Mouse (Mus musculus) MEL (cell line): Measurements from ENCODE around the gene Naa15. TPM values are rescaled to one million over a fixed set of nuclear protein-coding genes. Genes with fewer than 3 reads are reported as not detected.

Experiments
- DNase-seq: peaks from one replicate; pipeline ENCODE4 v3.0.0; 2011; ENCODE audit warnings: low read depth, low spot score
- H3K27ac ChIP-seq: 2 replicates; pipeline ENCODE4 v1.5.1; 2012; ENCODE audit warnings: low read depth, mild to moderate bottlenecking, control low read depth, low read length, moderate library complexity; ENCODE audit not compliant: control insufficient read depth
- H3K27me3 ChIP-seq, 2 experiments: fragments of 150-350 bp in 1 of 2; sonication (generic) in 1 of 2; 2 replicates each; pipeline ENCODE4 v1.6.1; 2012; ENCODE audit warnings: low read length in 2 of 2, mild to moderate bottlenecking in 2 of 2, improper control_type of control experiment in 1 of 2, moderate library complexity in 1 of 2; ENCODE audit not compliant: insufficient read depth in 2 of 2, control insufficient read depth in 1 of 2
- H3K36me3 ChIP-seq, 2 experiments: 2 replicates each; pipeline ENCODE4 v1.6.1; 2012 to 2014; ENCODE audit warnings: low read length in 2 of 2, improper control_type of control experiment in 1 of 2, inconsistent platforms in 1 of 2, mild to moderate bottlenecking in 1 of 2; ENCODE audit not compliant: insufficient read depth in 2 of 2, control insufficient read depth in 1 of 2
- H3K4me1 ChIP-seq, 2 experiments: fragments of 150-350 bp in 1 of 2; sonication (generic) in 1 of 2; 2 replicates each; pipeline ENCODE4 v1.6.1; 2012; ENCODE audit warnings: low read length in 2 of 2, improper control_type of control experiment in 1 of 2, mild to moderate bottlenecking in 1 of 2; ENCODE audit not compliant: insufficient read depth in 2 of 2, control insufficient read depth in 1 of 2
- H3K4me3 ChIP-seq, 2 experiments: fragments of 150-350 bp in 1 of 2; sonication (generic) in 1 of 2; 2 replicates each; pipeline ENCODE4 v1.5.1; 2012; ENCODE audit warnings: low read depth in 2 of 2, low read length in 2 of 2, mild to moderate bottlenecking in 2 of 2, moderate library complexity in 2 of 2, control low read depth in 1 of 2, improper control_type of control experiment in 1 of 2; ENCODE audit not compliant: control insufficient read depth in 1 of 2, insufficient read depth in 1 of 2
- H3K79me2 ChIP-seq: 2 replicates; pipeline ENCODE4 v1.6.1; 2012; ENCODE audit warnings: mild to moderate bottlenecking, low read length, moderate library complexity; ENCODE audit not compliant: control insufficient read depth, poor library complexity, insufficient read depth
- H3K9ac ChIP-seq: 2 replicates; pipeline ENCODE4 v1.6.1; 2012; ENCODE audit warnings: low read depth, mild to moderate bottlenecking, control low read depth, low read length, moderate library complexity; ENCODE audit not compliant: control insufficient read depth, poor library complexity, severe bottlenecking
- H3K9me3 ChIP-seq: fragments of 150-350 bp; sonication (generic); replicated peaks from 2 replicates; pipeline ENCODE4 v1.6.1; 2012; ENCODE audit warnings: mild to moderate bottlenecking, low read length, improper control_type of control experiment, moderate library complexity; ENCODE audit not compliant: insufficient read depth
- BHLHE40 ChIP-seq: IDR thresholded peaks from 2 replicates; pipeline ENCODE4 v1.6.1; 2012; ENCODE audit warnings: low read depth, mild to moderate bottlenecking, inconsistent platforms, low read length, improper control_type of control experiment, borderline replicate concordance
- CHD1 ChIP-seq: IDR thresholded peaks from 2 replicates; pipeline ENCODE4 v1.6.1; 2012; ENCODE audit warnings: low read depth, mild to moderate bottlenecking, inconsistent platforms, low read length, improper control_type of control experiment
- EP300 ChIP-seq, 2 experiments: IDR thresholded peaks; 2 replicates each; pipeline ENCODE4 v1.6.1; 2011; ENCODE audit warnings: improper control_type of control experiment in 2 of 2, low read length in 2 of 2, low read depth in 1 of 2, mild to moderate bottlenecking in 1 of 2
- ETS1 ChIP-seq: IDR thresholded peaks from 2 replicates; pipeline ENCODE4 v1.6.1; 2012; ENCODE audit warnings: low read depth, mild to moderate bottlenecking, inconsistent platforms, low read length, improper control_type of control experiment, moderate library complexity
- GATA1 ChIP-seq: IDR thresholded peaks from 2 replicates; pipeline ENCODE4 v1.6.1; 2011; ENCODE audit warnings: low read depth, low read length, improper control_type of control experiment
- HCFC1 ChIP-seq: IDR thresholded peaks from 2 replicates; pipeline ENCODE4 v1.6.1; 2012; ENCODE audit warnings: low read depth, mild to moderate bottlenecking, inconsistent platforms, low read length, improper control_type of control experiment, moderate library complexity
- MAZ ChIP-seq: IDR thresholded peaks from 2 replicates; pipeline ENCODE4 v1.6.1; 2012; ENCODE audit warnings: low read depth, mild to moderate bottlenecking, inconsistent platforms, low read length, improper control_type of control experiment
- MEF2A ChIP-seq: IDR thresholded peaks from 2 replicates; pipeline ENCODE4 v1.6.1; 2014; ENCODE audit warnings: low read depth, mild to moderate bottlenecking, inconsistent platforms, low read length, improper control_type of control experiment; ENCODE audit not compliant: poor library complexity, insufficient replicate concordance, severe bottlenecking; ENCODE audit errors: extremely low read depth
- MXI1 ChIP-seq: IDR thresholded peaks from 2 replicates; pipeline ENCODE4 v1.6.1; 2011; ENCODE audit warnings: mild to moderate bottlenecking, low read depth, low read length, improper control_type of control experiment
- MYC ChIP-seq: IDR thresholded peaks from 2 replicates; pipeline ENCODE4 v1.6.1; 2011; ENCODE audit warnings: low read depth, mild to moderate bottlenecking, low read length, improper control_type of control experiment, moderate library complexity
- POLR2A ChIP-seq, 2 experiments: IDR thresholded peaks; 2 replicates each; pipeline ENCODE4 v1.6.1; 2011 to 2012; ENCODE audit warnings: low read length in 2 of 2, mild to moderate bottlenecking in 2 of 2, control low read depth in 1 of 2, improper control_type of control experiment in 1 of 2, low read depth in 1 of 2, moderate library complexity in 1 of 2; ENCODE audit not compliant: control insufficient read depth in 1 of 2, insufficient read depth in 1 of 2, poor library complexity in 1 of 2
- RCOR1 ChIP-seq: IDR thresholded peaks from 2 replicates; pipeline ENCODE4 v1.6.1; 2012; ENCODE audit warnings: low read depth, mild to moderate bottlenecking, inconsistent platforms, low read length, improper control_type of control experiment
- SIN3A ChIP-seq: IDR thresholded peaks from 2 replicates; pipeline ENCODE4 v1.6.1; 2012; ENCODE audit warnings: low read length, improper control_type of control experiment, inconsistent platforms
- TAL1 ChIP-seq: IDR thresholded peaks from 2 replicates; pipeline ENCODE4 v1.6.1; 2012; ENCODE audit warnings: mild to moderate bottlenecking, inconsistent platforms, low read length, moderate library complexity, mixed read lengths
- TBP ChIP-seq: IDR thresholded peaks from 2 replicates; pipeline ENCODE4 v1.8.0; 2011; ENCODE audit warnings: low read depth, low read length, improper control_type of control experiment
- UBTF ChIP-seq: IDR thresholded peaks from 2 replicates; pipeline ENCODE4 v1.6.1; 2012; ENCODE audit warnings: low read depth, mild to moderate bottlenecking, inconsistent platforms, low read length, improper control_type of control experiment, moderate library complexity, borderline replicate concordance; ENCODE audit not compliant: insufficient read depth
- USF1 ChIP-seq: IDR thresholded peaks from 2 replicates; pipeline ENCODE4 v1.6.1; 2014; ENCODE audit warnings: low read depth, mild to moderate bottlenecking, inconsistent platforms, low read length, improper control_type of control experiment, moderate library complexity
- ZC3H11A ChIP-seq: IDR thresholded peaks from 2 replicates; pipeline ENCODE4 v1.6.1; 2012; ENCODE audit warnings: low read depth, mild to moderate bottlenecking, inconsistent platforms, low read length, improper control_type of control experiment
- ZMIZ1 ChIP-seq: IDR thresholded peaks from 2 replicates; pipeline ENCODE4 v1.6.1; 2012; ENCODE audit warnings: low read depth, mild to moderate bottlenecking, inconsistent platforms, low read length, improper control_type of control experiment, moderate library complexity
- ZNF384 ChIP-seq: IDR thresholded peaks from 2 replicates; pipeline ENCODE4 v1.6.1; 2012; ENCODE audit warnings: low read depth, mild to moderate bottlenecking, inconsistent platforms, low read length, improper control_type of control experiment
- polyA plus RNA-seq, 2 experiments: library from polyadenylated mRNA; stranded (reverse) in 1 of 2; unstranded in 1 of 2; fragments of >175 nt in 1 of 2; fragments of >200 nt in 1 of 2; gene quantifications; 2 replicates each; pipeline versions ENCODE4 v1.2.1 to v1.2.4; 2012; ENCODE audit warnings: low replicate concordance in 2 of 2, low read depth in 1 of 2; ENCODE audit not compliant: insufficient read length in 2 of 2, insufficient read depth in 1 of 2, missing spikeins in 1 of 2
- total RNA-seq: library from RNA; depleted of rRNA; stranded (reverse); fragments of 300-350 nt; gene quantifications from 2 replicates; pipeline ENCODE4 v1.2.3, GENCODE M21; 2012

Gene Naa15
- total and polyA plus RNA-seq, 3 experiments, result 36.6 to 558 (median 61.6) TPM

GRCm38 (mm10) chr3:51416073-51416363 is 1.1 kb downstream of the Naa15 start:
- TF ChIP-seq POLR2A (IDR thresholded peaks at IDR 0.05; ENCODE audit: control insufficient read depth in 1 of 2, insufficient read depth in 1 of 2, low read depth in 1 of 2, low read length in 2 of 2, poor library complexity in 1 of 2) (0 out of 4 replicates have a peak, but pooled peaks of 1 of the 2 experiments have one; percentile 46), BHLHE40 (no peak), MAZ (no peak), GATA1 (no peak), MYC (peak; percentile 80), SIN3A (no peak), MXI1 (no peak), TAL1 (no peak)
- H3K36me3 ChIP-seq, result peaks cover 7 to 36% of the 10 kb centered on the region in 2 experiments
- peaks cover 55% of the 10 kb centered on the region for H3K79me2 ChIP-seq
- H3K9me3 ChIP-seq, result no peaks in the 10 kb centered on the region
- peaks cover 14 to 18% of the 10 kb centered on the region in 2 experiments for H3K4me1 ChIP-seq
- H3K4me3 ChIP-seq, result peak overlapping the region; percentile 74 to 88
- no peaks in the 10 kb centered on the region for H3K27me3 ChIP-seq
- peak overlapping the region; percentile 90 for H3K27ac ChIP-seq
- DNase-seq, result no peak
- peak overlapping the region; percentile 97 for H3K9ac ChIP-seq

- Histone ChIP-seq H3K4me3 (peak overlapping the region; percentile 74 to 88), H3K27me3 (no peaks in the 10 kb centered on the region), H3K36me3 (peaks cover 7 to 38% of the 10 kb centered on the region in 2 experiments), H3K79me2 (peaks cover 58% of the 10 kb centered on the region), H3K4me1 (peaks cover 16 to 21% of the 10 kb centered on the region in 2 experiments), H3K27ac (peak overlapping the region; percentile 90), H3K9ac (peak overlapping the region; percentile 97), H3K9me3 (no peaks in the 10 kb centered on the region)
- peak; percentile 68 for DNase-seq
- TF ChIP-seq CHD1 (peak; percentile 59; the same call in 1 of the 2 replicates), ETS1 (no peak), TBP (peak; percentile 7; the same call in 1 of the 2 replicates), UBTF (0 out of 2 replicates have a peak, but pooled peaks have one; percentile 36), MAZ (peak; percentile 37; the same call in 1 of the 2 replicates)
Measured at GRCm38 (mm10) chr3:51416364-51417134, 1.6 kb downstream of the Naa15 start.

GRCm38 (mm10) chr3:51417135-51417458 is 2.1 kb downstream of the Naa15 start:
- peak overlapping the region; percentile 90 for H3K27ac ChIP-seq
- H3K36me3 ChIP-seq, result peaks cover 7 to 44% of the 10 kb centered on the region in 2 experiments
- H3K27me3 ChIP-seq, result no peaks in the 10 kb centered on the region
- DNase-seq, result no peak
- no peak for TF ChIP-seq ZC3H11A
- TF ChIP-seq ZMIZ1, result no peak
- TF ChIP-seq SIN3A, result peak; percentile 86
- no peak for TF ChIP-seq USF1
- 0 out of 2 replicates have a peak, but pooled peaks have one; percentile 4 for TF ChIP-seq ZNF384
- TF ChIP-seq MXI1, result peak; percentile 50; the same call in 1 of the 2 replicates
- TF ChIP-seq GATA1, result peak; percentile 70
- peak in 1 of 2 experiments; percentile 36; a peak in 2 of 4 replicates for TF ChIP-seq EP300 (IDR thresholded peaks at IDR 0.05; ENCODE audit: low read depth in 1 of 2, low read length in 2 of 2)
- peak; percentile 57 for TF ChIP-seq HCFC1
- TF ChIP-seq ETS1, result peak; percentile 91
- peak; percentile 47; the same call in 1 of the 2 replicates for TF ChIP-seq RCOR1
- TF ChIP-seq MEF2A, result peak; percentile 72; the same call in 1 of the 2 replicates
- peak; percentile 52 for TF ChIP-seq MAZ
- TF ChIP-seq TBP, result 0 out of 2 replicates have a peak, but pooled peaks have one; percentile 0
- H3K79me2 ChIP-seq, result peaks cover 64% of the 10 kb centered on the region
- H3K9ac ChIP-seq, result peak overlapping the region; percentile 97
- H3K4me1 ChIP-seq, result peaks cover 16 to 25% of the 10 kb centered on the region in 2 experiments
- no peaks in the 10 kb centered on the region for H3K9me3 ChIP-seq
- peak overlapping the region; percentile 74 to 88 for H3K4me3 ChIP-seq
